Mouse (Mus musculus): ENCODE measurements around the gene Isg15. TPM values are rescaled to one million over a fixed set of nuclear protein-coding genes. Genes with fewer than 3 reads are reported as not detected.
A peak's percentile ranks its signal among the peaks of the same experiment; 100 is the strongest.
"Not testable (repeated sequence)": the region's sequence is repeated elsewhere in the genome, so short reads cannot be mapped to it uniquely, and the experiment has no call there.

Gene Isg15
- polyA plus RNA-seq, 1 experiment from 2014 or later = 13.8 TPM

- no peaks in the 10 kb centered on the region for H3K36me3 ChIP-seq (ENCODE audit: insufficient read depth, low read length)
- no peak overlapping the region for H3K9ac ChIP-seq (replicated peaks; ENCODE audit: low read depth)
- TF ChIP-seq CTCF (IDR thresholded peaks at IDR 0.05) = no peak
- TF ChIP-seq EP300 (IDR thresholded peaks at IDR 0.05) = no peak
- no peak overlapping the region for H3K27ac ChIP-seq (ENCODE audit: low read length)
- H3K27me3 ChIP-seq (replicated peaks; ENCODE audit: insufficient read depth, low read length) = no peaks in the 10 kb centered on the region
- no peak overlapping the region for H3K4me2 ChIP-seq (replicated peaks; ENCODE audit: low read depth, low read length)
- no peak overlapping the region for H3K4me3 ChIP-seq (ENCODE audit: low read depth, low read length)
- peaks cover 5% of the 10 kb centered on the region; the same call in 1 of the 2 replicates for H3K4me1 ChIP-seq (ENCODE audit: insufficient read depth, low read depth, low read length)
- ATAC-seq = no peak
- H3K9me3 ChIP-seq (ENCODE audit: low read length) = no peaks in the 10 kb centered on the region
- no peak for DNase-seq (ENCODE audit: low spot score)
- 85% methylated on average over 5 of the region's 5 CpGs for WGBS
Observed at GRCm38 (mm10) chr4:156183747-156184146, 16.9 kb downstream of the Isg15 start.

DNA sequence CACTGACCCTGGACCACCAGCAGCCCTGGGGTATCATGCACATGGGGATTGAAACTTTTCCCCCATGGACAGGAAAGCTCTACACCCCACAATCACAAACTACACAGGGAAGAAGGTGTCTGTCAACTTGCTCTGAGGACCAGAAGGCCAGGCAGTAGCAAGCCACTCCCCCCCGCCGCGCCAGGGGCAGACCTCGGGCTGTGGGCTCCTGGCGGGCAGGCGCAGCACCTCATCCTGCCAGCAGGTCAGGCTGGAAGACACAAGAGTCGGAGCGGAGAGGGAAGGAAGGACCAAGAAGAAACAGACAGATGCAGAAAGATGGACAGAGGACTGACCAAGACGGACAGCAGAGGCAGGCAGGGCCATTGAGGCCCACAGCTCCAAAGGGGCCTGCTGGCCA is 23.0 kb downstream of the Isg15 start:
- no peaks in the 10 kb centered on the region for H3K4me1 ChIP-seq (ENCODE audit: insufficient read depth, low read depth, low read length)
- no peaks in the 10 kb centered on the region for H3K27me3 ChIP-seq (replicated peaks; ENCODE audit: insufficient read depth, low read length)
- ATAC-seq (no peak), DNase-seq (ENCODE audit: low spot score) (no peak)
- TF ChIP-seq EP300 (IDR thresholded peaks at IDR 0.05) (no peak), CTCF (IDR thresholded peaks at IDR 0.05) (no peak)
- H3K4me2 ChIP-seq (replicated peaks; ENCODE audit: low read depth, low read length) = no peak overlapping the region
- 90% methylated on average over 9 of the region's 9 CpGs for WGBS
- H3K36me3 ChIP-seq (ENCODE audit: insufficient read depth, low read length) = peaks cover 29% of the 10 kb centered on the region; the same call in 1 of the 2 replicates
- H3K9me3 ChIP-seq (ENCODE audit: low read length) = no peaks in the 10 kb centered on the region
- H3K9ac ChIP-seq (replicated peaks; ENCODE audit: low read depth) = no peak overlapping the region
- no peak overlapping the region for H3K4me3 ChIP-seq (ENCODE audit: low read depth, low read length)
- H3K27ac ChIP-seq (ENCODE audit: low read length) = no peak overlapping the region

- no peak overlapping the region for H3K9ac ChIP-seq (replicated peaks; ENCODE audit: low read depth)
- H3K27me3 ChIP-seq (replicated peaks; ENCODE audit: insufficient read depth, low read length) = no peaks in the 10 kb centered on the region
- H3K4me1 ChIP-seq (ENCODE audit: insufficient read depth, low read depth, low read length) = no peaks in the 10 kb centered on the region
- WGBS = 87% methylated on average over 11 of the region's 11 CpGs
- peaks cover 71% of the 10 kb centered on the region; the same call in 1 of the 2 replicates for H3K36me3 ChIP-seq (ENCODE audit: insufficient read depth, low read length)
- H3K9me3 ChIP-seq (ENCODE audit: low read length) = no peaks in the 10 kb centered on the region
- H3K27ac ChIP-seq (ENCODE audit: low read length) = no peak overlapping the region
- ATAC-seq = no peak
- H3K4me2 ChIP-seq (replicated peaks; ENCODE audit: low read depth, low read length) = no peak overlapping the region
- no peak for DNase-seq (ENCODE audit: low spot score)
- no peak overlapping the region for H3K4me3 ChIP-seq (ENCODE audit: low read depth, low read length)
- TF ChIP-seq CTCF (IDR thresholded peaks at IDR 0.05) = no peak
- no peak for TF ChIP-seq EP300 (IDR thresholded peaks at IDR 0.05)
Observed at GRCm38 (mm10) chr4:156171828-156172227, 28.8 kb downstream of the Isg15 start.

- Histone ChIP-seq H3K4me1 (ENCODE audit: insufficient read depth, low read depth, low read length) (no peaks in the 10 kb centered on the region), H3K27me3 (replicated peaks; ENCODE audit: insufficient read depth, low read length) (no peaks in the 10 kb centered on the region), H3K4me2 (replicated peaks; ENCODE audit: low read depth, low read length) (no peak overlapping the region), H3K9ac (replicated peaks; ENCODE audit: low read depth) (no peak overlapping the region), H3K36me3 (ENCODE audit: insufficient read depth, low read length) (peaks cover 56% of the 10 kb centered on the region; the same call in 1 of the 2 replicates), H3K4me3 (ENCODE audit: low read depth, low read length) (no peak overlapping the region), H3K9me3 (ENCODE audit: low read length) (no peaks in the 10 kb centered on the region), H3K27ac (ENCODE audit: low read length) (no peak overlapping the region)
- ATAC-seq (no peak), DNase-seq (ENCODE audit: low spot score) (no peak)
- no peak for TF ChIP-seq CTCF (IDR thresholded peaks at IDR 0.05)
- TF ChIP-seq EP300 (IDR thresholded peaks at IDR 0.05) = no peak
- WGBS = 96% methylated on average over 10 of the region's 10 CpGs
Observed at GRCm38 (mm10) chr4:156169129-156169528, 31.5 kb downstream of the Isg15 start.

DNA sequence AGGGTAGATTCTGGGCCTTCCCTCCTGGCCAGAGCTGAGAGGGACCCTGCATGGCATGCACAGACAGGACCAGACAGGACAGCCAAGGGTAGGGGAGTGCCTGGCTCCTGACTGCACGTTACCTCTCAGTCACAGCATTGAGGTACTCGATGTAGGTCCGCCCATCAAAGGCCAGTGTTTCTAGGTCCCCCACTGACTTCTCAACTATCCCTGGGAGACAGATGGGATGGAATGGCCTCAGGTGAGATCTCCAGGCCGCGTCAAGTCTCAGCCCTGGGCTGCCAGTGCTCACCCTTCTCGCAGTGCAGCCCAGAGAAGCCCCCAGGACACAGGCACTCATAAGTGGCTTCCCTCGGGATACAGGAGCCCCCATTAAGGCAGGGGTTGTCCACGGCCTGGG is 32.0 kb downstream of the Isg15 start:
- no peaks in the 10 kb centered on the region for H3K9me3 ChIP-seq (ENCODE audit: low read length)
- ATAC-seq (no peak), DNase-seq (ENCODE audit: low spot score) (no peak)
- no peak overlapping the region for H3K27ac ChIP-seq (ENCODE audit: low read length)
- TF ChIP-seq EP300 (IDR thresholded peaks at IDR 0.05) (no peak), CTCF (IDR thresholded peaks at IDR 0.05) (no peak)
- H3K4me2 ChIP-seq (replicated peaks; ENCODE audit: low read depth, low read length) = no peak overlapping the region
- H3K27me3 ChIP-seq (replicated peaks; ENCODE audit: insufficient read depth, low read length) = no peaks in the 10 kb centered on the region
- H3K9ac ChIP-seq (replicated peaks; ENCODE audit: low read depth) = no peak overlapping the region
- no peaks in the 10 kb centered on the region for H3K4me1 ChIP-seq (ENCODE audit: insufficient read depth, low read depth, low read length)
- WGBS = 90% methylated on average over 8 of the region's 8 CpGs
- peaks cover 54% of the 10 kb centered on the region; the same call in 1 of the 2 replicates for H3K36me3 ChIP-seq (ENCODE audit: insufficient read depth, low read length)
- H3K4me3 ChIP-seq (ENCODE audit: low read depth, low read length) = no peak overlapping the region

DNA sequence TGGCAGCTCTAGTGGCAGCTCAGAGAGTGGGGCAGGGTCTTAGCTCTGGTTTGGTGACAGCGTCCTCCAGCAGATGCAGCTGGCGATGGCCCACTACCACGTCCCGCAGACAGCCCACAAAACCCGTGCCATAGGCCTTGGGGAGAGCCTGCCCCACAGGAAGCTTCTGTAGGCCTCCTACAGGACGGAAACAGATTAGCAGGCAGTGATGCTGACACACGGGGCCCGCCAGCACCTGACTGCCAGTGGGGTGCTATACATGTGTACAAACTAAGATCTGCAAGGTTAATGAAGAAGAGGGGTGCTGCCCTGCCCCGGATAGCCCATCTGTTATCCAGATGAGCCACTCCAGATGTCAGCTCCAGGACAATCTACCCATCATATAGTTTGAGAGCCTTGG is 34.1 kb downstream of the Isg15 start:
- H3K4me1 ChIP-seq (ENCODE audit: insufficient read depth, low read depth, low read length) = no peaks in the 10 kb centered on the region
- no peak overlapping the region for H3K4me3 ChIP-seq (ENCODE audit: low read depth, low read length)
- 88% methylated on average over 9 of the region's 9 CpGs for WGBS
- TF ChIP-seq CTCF (IDR thresholded peaks at IDR 0.05) (peak; percentile 39), EP300 (IDR thresholded peaks at IDR 0.05) (no peak)
- H3K4me2 ChIP-seq (replicated peaks; ENCODE audit: low read depth, low read length) = no peak overlapping the region
- DNase-seq (ENCODE audit: low spot score) = no peak
- H3K36me3 ChIP-seq (ENCODE audit: insufficient read depth, low read length) = peaks cover 37% of the 10 kb centered on the region; the same call in 1 of the 2 replicates
- no peak for ATAC-seq
- no peaks in the 10 kb centered on the region for H3K9me3 ChIP-seq (ENCODE audit: low read length)
- no peak overlapping the region for H3K27ac ChIP-seq (ENCODE audit: low read length)
- H3K9ac ChIP-seq (replicated peaks; ENCODE audit: low read depth) = no peak overlapping the region
- no peaks in the 10 kb centered on the region for H3K27me3 ChIP-seq (replicated peaks; ENCODE audit: insufficient read depth, low read length)

- no peaks in the 10 kb centered on the region for H3K36me3 ChIP-seq (ENCODE audit: insufficient read depth, low read length)
- no peaks in the 10 kb centered on the region for H3K9me3 ChIP-seq (ENCODE audit: low read length)
- 97% methylated on average over 3 of the region's 3 CpGs for WGBS
- no peaks in the 10 kb centered on the region for H3K4me1 ChIP-seq (ENCODE audit: insufficient read depth, low read depth, low read length)
- no peak for DNase-seq (ENCODE audit: low spot score)
- H3K9ac ChIP-seq (replicated peaks; ENCODE audit: low read depth) = no peak overlapping the region
- H3K4me2 ChIP-seq (replicated peaks; ENCODE audit: low read depth, low read length) = no peak overlapping the region
- TF ChIP-seq CTCF (IDR thresholded peaks at IDR 0.05) (no peak), EP300 (IDR thresholded peaks at IDR 0.05) (no peak)
- H3K27ac ChIP-seq (ENCODE audit: low read length) = no peak overlapping the region
- H3K4me3 ChIP-seq (ENCODE audit: low read depth, low read length) = no peak overlapping the region
- no peaks in the 10 kb centered on the region for H3K27me3 ChIP-seq (replicated peaks; ENCODE audit: insufficient read depth, low read length)
- no peak for ATAC-seq
Observed at GRCm38 (mm10) chr4:156154771-156155170, 45.8 kb downstream of the Isg15 start.

DNA sequence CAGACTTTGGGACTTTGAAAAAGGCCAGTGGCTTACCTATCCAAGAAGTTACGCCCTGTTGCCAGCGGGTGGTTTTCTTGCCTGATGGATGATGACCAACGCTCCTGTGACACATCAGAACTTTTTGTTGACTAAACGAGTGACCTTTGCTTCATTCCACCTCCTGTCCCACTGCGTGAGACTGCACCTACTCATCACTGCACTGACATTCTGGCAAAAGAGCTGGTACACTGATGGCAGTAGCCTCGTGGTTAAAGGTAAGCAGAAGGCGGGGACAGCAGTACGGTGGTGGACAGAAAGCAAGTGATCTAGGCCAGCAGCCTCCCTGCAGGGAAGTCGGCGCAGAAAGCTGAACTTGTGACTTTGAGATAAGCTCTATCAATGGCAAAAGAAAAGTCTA is 49.7 kb downstream of the Isg15 start:
- H3K27ac ChIP-seq (ENCODE audit: low read length); H3K36me3 ChIP-seq (ENCODE audit: insufficient read depth, low read length); H3K4me3 ChIP-seq (ENCODE audit: low read depth, low read length); H3K9ac ChIP-seq (replicated peaks; ENCODE audit: low read depth); DNase-seq (ENCODE audit: low spot score); H3K4me1 ChIP-seq (ENCODE audit: insufficient read depth, low read depth, low read length); ATAC-seq; H3K4me2 ChIP-seq (replicated peaks; ENCODE audit: low read depth, low read length); H3K27me3 ChIP-seq (replicated peaks; ENCODE audit: insufficient read depth, low read length); H3K9me3 ChIP-seq (ENCODE audit: low read length): not testable (repeated sequence)
- 83% methylated on average over 10 of the region's 10 CpGs for WGBS
